Mouse (Mus musculus): ENCODE measurements around the gene Tanc1.

DNA sequence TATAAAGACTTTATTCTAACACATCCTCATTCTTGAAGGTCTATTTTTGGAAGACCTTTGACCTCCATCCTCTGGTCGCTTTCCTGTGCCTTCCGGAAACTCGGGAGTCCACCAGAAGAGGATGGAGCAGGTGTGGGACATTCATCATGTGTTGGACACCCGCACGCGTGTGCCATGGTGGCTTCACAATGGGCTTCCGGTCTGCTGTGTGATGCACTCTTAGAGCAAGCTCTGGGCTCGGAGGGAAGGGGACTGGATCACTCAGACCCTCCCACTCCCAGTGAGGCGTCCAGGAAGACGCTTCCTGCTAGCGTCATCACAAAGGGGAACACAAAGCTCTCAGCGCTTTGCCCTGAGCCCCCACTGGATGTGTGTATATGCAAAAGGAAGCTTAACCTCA lies 95.0 kb downstream of the Tanc1 start:
- no peak for TF ChIP-seq TAL1 (IDR thresholded peaks at IDR 0.05; ENCODE audit: low read length)
- TF ChIP-seq GATA1 (IDR thresholded peaks at IDR 0.05; ENCODE audit: low read length), result no peak
